Mouse (Mus musculus) kidney, adult 2 months (tissue): Measurements from ENCODE around the gene Atxn7l2.

Experiments used
- CTCF ChIP-seq: fragments of 200-500 bp; conservative IDR thresholded peaks from 2 replicates; pipeline ENCODE4 v1.5.1; 2011; ENCODE audit warnings: low read depth, mild to moderate bottlenecking, control low read depth, low read length, moderate library complexity, mixed read lengths; ENCODE audit not compliant: insufficient read depth, insufficient read length
- POLR2A ChIP-seq: fragments of 200-500 bp; IDR thresholded peaks from one replicate; pipeline ENCODE4 v1.6.1; 2011; ENCODE audit warnings: low read depth, low read length, control low read depth

GRCm38 (mm10) chr3:108164091-108164490, 46.6 kb downstream of the Atxn7l2 start:
- TF ChIP-seq POLR2A (no peak), CTCF (no peak)
